Mouse (Mus musculus) ES-E14 (cell line): ENCODE results near the gene Naa10.

Experiments
- CHD2 ChIP-seq: IDR thresholded peaks from 2 replicates; pipeline ENCODE4 v1.6.1; 2014; ENCODE audit warnings: mild to moderate bottlenecking, low read depth, low read length, inconsistent platforms
- HCFC1 ChIP-seq: IDR thresholded peaks from 2 replicates; pipeline ENCODE4 v1.6.1; 2012; ENCODE audit warnings: low read length, inconsistent platforms, borderline replicate concordance; ENCODE audit not compliant: insufficient read depth
- MAFK ChIP-seq: IDR thresholded peaks from 2 replicates; pipeline ENCODE4 v1.6.1; 2014; ENCODE audit warnings: mild to moderate bottlenecking, low read depth, low read length, inconsistent platforms; ENCODE audit not compliant: insufficient read depth
- ZC3H11A ChIP-seq: IDR thresholded peaks from 2 replicates; pipeline ENCODE4 v1.6.1; 2012; ENCODE audit warnings: low read depth, mild to moderate bottlenecking, inconsistent platforms, low read length, borderline replicate concordance

- no peak for TF ChIP-seq ZC3H11A
- no peak for TF ChIP-seq CHD2
- no peak for TF ChIP-seq HCFC1
- no peak for TF ChIP-seq MAFK
Observed at GRCm38 (mm10) chrX:73921823-73922549, at the start of gene Naa10, which contains the start of gene Arhgap4.
